Mouse (Mus musculus): ENCODE data around the gene Gm3604.
"Not testable (repeated sequence)": the region's sequence is repeated elsewhere in the genome, so short reads cannot be mapped to it uniquely, and the experiment has no call there.

The Gm3604 gene

DNA sequence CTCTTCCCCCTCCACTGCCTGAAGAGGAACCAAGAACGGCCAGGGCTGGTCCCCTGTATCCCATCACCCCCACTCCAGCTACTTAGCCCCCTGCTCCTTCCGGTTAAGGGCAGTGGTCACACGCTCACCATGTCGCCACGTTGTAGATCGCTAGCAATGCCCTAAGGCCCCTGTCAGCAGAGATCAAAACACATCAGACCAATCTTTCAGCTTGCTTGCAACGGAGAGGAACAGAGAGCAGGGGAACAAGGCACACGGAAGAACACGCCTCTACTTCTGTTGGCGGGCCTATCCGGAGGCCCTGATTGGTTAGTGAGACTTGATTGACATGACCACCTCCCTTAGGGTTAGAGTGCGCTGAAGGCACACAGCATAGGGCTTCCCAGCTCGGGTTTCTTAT lies at the start of gene Gm3604:
Gm3604 (minus strand) TSS at position 226 of the 400 bp plus-strand sequence.
- peak; percentile 39 for DNase-seq (ENCODE audit: low read depth)

GRCm38 (mm10) chr13:62399206-62399605 lies 16.2 kb upstream of the Gm3604 start:
- DNase-seq (ENCODE audit: low read depth) = not testable (repeated sequence)

- DNase-seq (ENCODE audit: low read depth) = not testable (repeated sequence)
These were observed 7.2 kb upstream of the Gm3604 start for GRCm38 (mm10) chr13:62390076-62390620.

GRCm38 (mm10) chr13:62331786-62332185 lies 51.2 kb downstream of the Gm3604 start:
- DNase-seq (ENCODE audit: low read depth) = no peak

- no peak for DNase-seq (ENCODE audit: low read depth)
These were observed 51.6 kb downstream of the Gm3604 start for GRCm38 (mm10) chr13:62331381-62331780.
